Mouse (Mus musculus): ENCODE data around the gene Nrxn2. TPM values are rescaled to one million over a fixed set of nuclear protein-coding genes. Genes with fewer than 3 reads are reported as not detected.
A peak's percentile ranks its signal among the peaks of the same experiment; 100 is the strongest.

Nrxn2 gene
- total RNA-seq, 4 experiments from 2014 or later, result 8.8 to 12.5 (median 11.5) TPM

DNA sequence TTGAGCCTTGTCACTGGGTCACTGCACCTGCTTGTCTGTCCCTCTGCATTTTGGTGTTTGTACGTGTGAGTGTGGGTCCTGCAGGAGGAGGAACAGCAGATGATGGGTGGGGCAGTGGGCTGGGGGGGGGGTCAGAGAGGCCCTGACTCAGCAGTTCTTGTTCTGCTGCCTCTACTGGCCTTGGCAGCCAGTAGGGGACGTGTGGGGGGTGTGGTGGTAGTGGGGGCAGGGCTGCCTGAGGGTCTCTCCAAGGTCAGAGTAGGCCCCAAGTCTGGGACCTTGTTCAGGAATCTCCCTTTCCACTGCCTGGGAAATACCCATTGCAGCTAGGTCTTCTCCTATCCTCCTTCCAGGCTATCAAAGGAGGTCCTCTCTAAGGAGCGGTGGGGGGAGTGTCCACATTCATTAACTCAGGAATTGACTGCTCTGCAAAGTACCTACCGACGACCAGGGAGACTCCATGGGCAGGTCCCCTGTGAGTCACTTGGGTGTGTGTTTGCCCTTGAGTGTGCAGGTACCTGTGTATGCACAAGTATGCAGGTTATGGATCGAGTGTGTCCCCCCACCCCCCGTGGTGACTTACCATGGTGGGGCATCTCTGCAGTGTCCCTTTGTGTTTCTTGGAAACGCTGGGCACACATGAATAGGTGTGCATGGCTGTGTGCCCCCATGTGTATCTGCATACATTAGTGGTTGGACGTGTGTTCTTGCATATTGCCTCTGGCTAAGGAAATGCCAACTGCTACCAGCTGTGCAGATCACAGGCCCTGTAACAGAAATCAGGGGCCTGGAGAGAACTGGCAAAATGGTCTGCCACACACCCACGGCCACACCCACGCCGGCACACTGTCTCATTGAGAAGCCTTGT, 1.4 kb upstream of the Nrxn2 start:
- DNase-seq, result no peak

DNA sequence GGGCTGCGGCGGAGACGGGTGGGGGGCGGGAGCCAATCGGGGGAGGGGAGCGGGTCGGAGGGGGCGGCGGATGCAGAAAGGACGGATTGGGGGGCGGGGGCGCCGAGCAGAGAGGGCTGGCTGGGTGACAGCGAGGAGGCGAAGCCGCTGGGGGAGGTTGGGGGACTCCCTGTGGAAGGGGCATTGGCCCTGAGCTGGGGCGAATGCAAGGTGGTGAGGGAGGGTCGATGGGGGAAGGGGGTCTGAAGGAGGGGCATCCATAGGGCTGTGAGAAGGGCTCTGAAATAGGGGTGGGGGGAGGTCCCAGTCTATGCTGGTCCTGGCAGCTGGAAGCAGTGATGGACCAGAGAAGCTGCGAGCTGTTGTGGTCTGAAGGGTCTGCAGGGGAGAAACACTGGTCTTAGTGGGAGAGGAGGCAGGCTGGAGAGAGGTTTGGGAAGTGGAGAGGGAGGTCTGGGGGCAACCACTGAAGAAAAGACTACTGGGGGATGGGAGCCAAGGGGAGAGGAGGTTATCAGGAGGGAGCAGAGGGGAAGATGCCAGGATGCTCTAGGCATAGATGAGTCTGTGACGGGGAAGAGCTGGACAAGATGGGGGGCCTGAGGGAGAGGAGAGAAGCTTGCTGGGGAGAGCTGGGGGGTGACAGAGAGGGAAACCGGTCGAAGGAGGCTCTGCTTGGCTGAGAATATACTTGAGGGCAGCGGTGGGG, 607 bp downstream of the Nrxn2 start:
- DNase-seq, result no peak

DNA sequence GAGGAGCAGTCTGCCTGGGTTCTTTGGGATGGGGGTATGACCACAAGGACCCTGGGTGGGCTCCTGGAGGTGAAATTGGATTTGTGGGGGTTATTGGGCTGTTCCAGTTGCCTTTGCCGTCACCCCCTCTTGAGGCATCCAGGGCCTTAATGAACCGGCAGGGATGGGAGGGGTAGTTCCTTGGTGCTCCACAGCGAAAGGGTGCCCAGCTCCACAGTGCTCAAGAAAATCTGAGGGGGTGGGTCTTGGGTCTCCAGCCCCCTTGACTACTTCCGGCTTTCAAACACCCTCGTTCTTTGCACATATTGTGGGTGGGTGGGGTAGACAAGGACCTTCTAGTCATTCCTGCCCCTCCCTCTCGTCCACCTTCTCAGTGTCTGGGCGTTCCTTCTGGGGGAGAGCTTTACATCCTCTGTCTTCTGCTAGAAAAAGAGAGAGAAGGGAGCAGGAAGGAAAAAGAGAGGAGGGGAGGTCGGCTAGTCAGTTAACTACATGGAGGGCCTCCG, 1.3 kb downstream of the Nrxn2 start:
- DNase-seq, result no peak

DNA sequence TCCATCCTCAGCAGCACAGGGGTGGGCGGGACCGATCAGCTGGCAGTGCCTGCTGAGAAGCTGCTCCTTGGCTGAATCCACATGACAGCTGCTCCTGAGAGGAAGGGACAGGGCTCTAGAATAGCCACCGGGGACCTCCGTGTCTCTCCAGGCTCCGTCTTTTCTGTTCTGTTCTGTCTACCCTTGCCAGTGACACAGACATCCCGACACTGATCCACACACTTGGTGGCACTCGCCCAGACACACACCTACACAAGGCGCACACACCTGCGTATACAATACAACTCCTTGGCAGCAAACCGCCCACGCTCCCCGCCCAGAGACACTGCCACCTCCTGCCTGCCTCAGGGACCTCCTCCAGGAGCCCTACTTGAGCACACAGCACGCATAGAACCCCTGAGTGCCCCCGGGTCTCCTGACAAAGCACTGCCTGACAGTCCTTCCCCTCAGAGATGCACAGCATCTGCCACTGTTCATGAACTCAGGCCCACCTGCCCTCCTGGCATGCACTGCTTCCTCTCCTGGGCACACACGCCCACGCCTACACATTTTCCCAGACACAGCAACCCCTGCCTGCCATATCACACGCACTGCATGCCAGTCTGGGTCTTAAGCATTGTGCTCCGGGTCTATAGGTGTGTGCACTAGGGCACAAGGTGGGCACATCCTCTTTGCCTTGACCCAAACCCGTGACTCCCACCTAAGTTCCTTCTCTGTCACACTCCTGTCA, 2.1 kb downstream of the Nrxn2 start:
- no peak for DNase-seq

DNA sequence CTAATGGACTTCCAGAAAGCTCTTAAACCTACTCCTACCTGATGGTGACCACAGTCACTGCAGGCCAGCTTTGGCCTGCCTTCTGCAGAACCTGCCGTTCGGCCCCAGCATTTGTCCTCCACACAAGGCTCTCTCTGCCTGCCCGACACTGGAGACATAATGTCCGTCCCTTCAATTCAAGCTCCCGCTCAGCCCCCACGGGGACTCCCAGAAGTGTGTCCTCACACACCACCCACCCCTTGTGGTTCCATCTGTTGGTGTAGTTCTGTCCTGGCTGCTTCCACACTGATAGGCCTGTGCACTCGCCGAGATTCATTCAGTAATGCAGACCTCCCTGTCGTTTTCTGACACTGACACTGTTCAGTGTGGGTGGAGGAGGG, 2.7 kb downstream of the Nrxn2 start:
- no peak for DNase-seq

DNA sequence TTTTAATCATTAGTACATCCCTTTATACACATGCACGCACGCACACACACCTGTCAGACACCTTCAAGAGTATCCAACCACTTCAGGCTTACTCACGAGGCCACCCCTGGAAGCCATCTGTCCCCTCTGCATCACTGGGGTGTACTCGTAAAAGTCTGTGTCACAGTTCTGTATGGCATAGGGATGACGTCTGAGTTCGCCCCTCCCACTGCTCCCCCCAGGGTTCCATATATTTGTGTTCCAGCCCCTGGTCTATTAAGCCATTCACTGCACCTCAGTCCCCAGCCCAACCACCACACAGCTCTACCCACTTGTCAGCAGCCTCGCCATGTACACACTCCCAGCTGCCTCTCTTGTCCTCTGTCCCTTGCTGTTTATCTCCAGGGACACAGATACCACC, 3.5 kb downstream of the Nrxn2 start:
- no peak for DNase-seq

DNA sequence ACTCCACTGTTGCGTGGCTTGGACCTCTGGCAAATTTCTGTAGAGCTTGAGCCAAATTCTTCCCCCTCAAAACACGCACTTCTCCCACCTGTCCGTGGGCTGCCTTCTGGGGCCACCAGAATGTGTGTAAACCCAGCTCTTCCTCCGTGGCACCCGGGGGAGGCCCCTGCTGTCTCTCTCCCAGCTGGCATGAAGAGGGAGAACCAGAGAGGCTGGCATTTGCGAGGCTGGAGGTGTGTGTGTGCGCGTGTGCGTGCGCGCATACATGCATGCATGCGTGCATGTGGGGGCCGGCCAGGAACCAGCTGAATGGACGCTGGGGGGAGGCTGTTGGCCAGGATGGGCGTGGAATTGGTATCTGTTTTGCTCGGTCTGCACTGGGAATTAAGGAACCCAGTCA, 4.7 kb downstream of the Nrxn2 start:
- no peak for DNase-seq

DNA sequence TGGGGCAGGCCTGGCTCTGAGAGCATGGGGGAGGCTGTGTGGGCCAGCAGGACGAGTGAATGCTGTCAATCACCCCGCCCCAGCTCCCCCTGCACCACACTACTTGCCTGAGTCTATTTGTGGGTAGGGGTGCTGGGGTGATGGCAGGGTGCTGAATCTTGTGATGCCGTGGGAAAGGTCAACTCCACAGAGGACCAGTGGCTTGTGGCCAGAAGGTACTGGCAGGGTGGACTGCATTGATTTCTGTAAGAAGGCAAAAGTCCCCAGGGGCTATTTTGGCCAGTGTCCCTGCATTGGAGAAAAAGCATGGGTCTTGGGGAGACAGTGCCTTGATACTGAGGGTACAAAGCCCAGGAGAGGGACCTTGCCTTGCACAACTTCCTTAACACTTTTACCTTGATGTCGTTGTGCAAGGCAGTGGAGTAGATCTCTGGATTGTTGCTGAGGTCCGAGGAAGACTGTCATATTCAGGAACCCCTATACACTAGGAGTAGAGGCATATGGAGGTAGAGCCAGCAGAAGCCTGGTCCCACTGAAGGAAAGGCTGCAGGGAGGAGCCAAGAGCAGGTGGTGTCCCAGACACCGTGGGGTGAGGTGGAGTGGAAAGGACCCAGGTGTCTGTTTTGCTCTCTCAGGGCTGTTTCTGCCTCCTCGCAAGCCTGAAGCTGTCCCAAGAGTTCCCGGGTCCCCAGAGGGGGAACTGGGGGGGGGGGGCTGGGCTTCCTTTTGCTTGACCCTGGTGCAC, 5.8 kb downstream of the Nrxn2 start:
- no peak for DNase-seq

DNA sequence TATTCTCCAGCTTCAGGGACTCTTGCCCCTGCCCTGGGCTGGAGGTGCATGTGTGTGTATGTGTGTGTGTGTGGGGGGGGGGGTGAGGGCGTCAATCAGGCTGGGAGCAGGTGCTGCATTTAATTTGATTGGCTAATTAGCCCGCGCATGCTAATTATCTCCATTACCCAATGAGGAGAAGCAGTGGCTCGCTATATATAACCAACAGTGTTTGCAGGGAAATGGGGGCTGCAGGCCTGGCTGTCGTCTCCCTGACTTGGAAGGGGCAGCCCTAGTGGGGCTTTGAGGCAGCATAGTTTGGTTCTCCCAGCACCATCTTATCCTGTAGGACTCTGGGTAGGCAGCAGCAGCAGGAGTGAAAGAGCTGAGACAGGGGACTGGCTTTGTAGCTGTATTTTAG, 7.1 kb downstream of the Nrxn2 start:
- no peak for DNase-seq

DNA sequence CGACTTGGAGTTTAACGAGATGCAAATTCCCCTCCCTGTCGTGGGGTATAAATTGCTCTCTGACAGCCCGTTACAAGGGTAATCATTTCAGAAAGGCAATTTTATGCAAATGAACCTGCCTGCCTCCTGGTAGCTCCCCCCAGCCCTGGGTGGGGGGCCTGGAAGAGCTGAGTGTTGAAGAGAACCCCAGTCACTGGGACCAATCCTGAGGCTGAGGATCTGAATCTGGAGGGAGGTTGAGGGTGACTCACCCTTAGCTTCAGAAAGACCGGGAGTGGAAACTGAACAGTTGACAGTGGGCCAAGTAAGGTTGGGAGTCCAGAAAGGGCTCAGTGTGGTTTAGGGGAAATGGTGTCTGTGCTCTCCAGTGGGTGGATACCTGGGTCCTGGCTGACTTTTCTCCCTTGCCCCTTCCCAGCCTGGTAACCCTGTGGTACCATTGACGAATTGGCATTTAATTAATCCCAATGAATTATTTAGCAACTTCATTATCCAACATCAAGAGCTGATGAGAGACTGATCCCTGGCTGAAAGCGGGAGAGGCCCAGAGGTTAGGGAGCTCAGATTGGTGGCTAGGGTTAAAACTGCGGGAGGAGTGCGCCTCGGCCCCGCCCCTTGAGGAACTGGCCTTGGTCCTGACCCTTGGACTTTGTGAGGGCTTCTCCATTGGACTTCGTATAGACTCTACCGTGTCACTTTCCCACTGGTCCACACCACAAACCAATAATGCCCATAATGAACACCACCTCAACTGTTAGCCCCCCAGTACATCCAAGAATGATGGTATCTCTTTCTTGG, 8.4 kb downstream of the Nrxn2 start:
- no peak for DNase-seq

DNA sequence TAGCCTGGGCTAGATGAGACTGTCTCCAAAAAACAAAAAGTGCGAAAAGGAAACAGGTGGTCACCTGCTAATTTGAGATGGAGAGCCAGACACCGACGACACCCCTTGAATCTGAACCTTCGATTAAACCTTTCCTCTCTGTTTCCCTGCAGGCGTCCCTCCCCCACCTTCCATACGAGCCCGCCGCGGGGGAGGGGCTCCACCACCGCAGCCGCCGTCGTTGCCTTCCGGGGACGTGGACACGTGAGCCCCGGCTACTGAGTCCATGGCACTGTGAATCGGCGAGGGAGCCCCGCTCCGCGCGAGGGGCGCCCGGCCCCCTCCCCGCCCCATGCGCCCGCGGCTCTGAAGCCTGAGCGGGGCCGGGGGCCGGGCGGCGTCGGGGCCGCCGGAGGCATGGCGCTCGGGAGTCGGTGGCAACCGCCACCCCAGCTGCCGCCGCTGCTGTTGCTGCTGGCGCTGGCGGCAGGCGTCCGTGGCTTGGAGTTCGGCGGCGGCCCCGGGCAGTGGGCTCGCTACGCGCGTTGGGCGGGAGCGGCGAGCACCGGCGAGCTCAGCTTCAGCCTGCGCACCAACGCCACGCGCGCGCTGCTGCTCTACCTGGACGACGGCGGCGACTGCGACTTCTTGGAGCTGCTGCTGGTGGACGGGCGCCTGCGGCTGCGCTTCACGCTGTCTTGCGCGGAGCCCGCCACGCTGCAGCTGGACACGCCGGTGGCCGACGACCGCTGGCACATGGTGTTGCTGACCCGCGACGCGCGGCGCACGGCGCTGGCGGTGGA, 9.3 kb downstream of the Nrxn2 start:
- DNase-seq, result no peak

DNA sequence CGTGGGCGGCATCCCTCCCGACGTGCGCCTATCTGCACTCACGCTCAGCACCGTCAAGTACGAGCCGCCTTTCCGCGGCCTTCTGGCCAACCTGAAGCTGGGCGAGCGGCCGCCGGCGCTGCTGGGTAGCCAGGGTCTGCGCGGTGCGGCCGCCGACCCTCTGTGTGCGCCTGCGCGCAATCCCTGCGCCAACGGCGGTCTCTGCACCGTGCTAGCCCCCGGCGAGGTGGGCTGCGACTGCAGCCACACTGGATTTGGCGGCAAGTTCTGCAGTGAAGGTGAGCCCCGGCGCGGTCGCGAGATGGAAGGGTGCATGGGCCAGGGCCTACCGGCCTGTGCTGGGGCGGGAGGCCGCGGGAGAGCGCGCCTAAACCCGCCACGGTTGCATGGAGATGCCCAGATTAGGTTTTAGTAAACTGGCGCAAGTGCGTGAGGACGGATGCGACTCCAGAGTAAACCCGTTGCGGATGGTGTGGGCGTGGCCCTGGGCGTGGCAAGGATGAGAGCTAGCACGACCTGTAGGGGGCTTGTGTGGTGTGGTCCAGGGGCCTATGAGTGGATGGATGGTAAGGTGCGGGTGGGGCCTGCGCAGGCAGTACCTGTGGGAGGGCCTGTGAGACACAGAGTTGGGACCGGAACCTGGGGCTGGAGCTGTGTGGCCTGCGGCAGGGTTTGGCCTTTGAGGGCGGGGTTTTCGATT, 10.1 kb downstream of the Nrxn2 start:
- no peak for DNase-seq

DNA sequence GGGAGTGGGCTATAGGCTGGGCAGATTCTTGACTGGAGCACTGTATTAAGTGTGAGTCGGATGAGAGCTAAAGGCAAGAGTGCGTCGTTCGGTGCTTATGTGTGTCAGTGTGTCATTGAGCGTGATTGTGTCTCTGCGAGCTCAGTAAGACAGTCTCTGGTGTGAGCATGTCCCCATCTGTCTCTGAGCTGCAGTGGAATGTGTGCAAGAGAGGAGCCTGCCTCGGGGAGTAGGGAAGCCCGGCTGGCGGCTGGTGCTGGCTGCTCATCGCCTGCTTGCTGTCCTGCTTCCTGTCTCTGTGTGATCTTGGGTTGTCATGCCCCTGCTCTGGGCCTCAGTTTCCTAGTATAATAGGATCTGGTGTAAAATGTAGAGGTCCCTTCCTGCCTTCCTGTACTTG, 24.5 kb downstream of the Nrxn2 start:
- no peak for DNase-seq

DNA sequence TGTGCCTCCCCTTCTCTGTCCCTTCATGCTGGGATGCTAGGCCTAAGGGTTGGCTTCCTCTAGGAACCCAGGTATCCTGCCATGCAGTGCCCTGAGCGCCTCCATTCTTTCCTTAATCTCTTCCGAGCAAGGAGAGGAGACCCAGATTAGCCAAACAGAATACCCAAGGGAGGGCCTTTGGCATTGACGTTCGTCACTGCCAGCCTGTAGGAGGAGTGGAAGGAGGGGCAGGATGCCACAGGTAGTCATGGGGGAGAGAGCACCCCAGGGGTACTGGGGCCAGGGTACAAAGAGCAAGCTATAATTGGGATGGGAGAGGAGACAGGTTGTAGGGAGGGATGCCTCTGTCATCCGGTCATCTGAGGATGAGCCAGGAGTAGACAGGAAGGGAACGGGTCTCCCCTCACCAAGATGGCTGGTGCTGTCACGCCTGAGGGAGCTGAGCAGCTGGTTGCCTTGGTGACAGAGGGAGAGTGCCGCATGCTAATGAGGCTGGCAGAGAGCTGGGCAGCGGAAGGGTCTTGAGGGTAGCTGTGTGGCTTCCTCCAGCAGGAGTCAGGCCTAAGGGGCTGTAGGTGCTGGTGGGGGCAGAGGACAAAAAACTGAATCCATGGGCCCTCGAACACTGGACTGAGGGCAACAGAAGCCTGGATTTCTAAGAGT, 27.4 kb downstream of the Nrxn2 start:
- DNase-seq, result no peak

DNA sequence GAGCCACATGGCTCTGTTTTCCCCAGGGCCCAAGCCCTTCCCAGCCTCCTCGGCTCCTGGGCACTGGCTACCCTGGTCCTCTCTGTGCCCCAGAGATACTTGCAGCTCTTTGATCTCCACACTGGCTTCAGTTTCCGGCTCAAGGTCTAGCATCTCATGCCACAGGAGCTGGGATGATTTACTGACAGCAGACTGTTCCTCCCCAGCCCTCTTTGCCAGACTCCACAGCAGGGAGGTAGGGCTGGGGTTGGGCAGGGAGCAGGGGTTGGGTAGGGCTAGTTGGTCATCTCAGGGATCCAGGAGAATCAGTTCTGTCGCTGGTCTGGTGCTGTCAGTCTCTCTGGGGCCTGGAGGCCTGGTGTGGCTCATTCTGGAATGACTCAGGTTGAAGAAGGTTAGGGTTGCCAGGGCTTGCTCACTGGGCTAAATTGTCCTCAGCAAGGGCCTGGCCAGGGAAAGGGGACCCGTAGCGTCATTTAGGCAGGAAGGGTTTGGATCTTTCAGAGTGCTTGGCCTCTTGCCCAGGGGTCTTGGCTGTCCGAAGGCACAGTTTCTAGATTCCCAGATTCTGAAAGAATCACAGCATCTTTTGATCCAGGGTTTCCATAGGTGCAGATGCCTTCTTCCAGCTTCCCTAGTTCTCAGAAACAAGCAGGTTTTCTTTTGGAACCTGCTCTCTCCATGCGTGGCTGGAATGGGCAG, 28.4 kb downstream of the Nrxn2 start:
- peak; percentile 44 for DNase-seq

DNA sequence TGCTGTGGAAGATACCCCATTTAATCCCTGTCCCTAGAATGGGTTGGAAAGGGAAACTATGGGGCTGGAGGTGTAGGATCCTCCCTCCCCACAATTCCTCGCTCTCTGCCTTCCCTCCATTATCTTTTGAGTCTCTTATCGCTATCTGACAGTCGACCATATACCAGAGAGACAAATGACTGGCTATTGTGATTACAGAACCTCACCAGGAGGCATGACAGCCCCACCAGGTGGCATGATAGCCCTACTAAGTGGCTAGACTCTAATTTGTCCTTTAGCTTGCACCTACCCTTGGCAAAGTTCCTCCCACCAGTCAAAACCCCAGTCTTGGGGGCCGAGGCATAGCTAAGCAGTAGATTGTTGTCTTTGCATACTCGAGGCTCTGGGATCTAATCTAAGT, 30.2 kb downstream of the Nrxn2 start:
- DNase-seq, result no peak

DNA sequence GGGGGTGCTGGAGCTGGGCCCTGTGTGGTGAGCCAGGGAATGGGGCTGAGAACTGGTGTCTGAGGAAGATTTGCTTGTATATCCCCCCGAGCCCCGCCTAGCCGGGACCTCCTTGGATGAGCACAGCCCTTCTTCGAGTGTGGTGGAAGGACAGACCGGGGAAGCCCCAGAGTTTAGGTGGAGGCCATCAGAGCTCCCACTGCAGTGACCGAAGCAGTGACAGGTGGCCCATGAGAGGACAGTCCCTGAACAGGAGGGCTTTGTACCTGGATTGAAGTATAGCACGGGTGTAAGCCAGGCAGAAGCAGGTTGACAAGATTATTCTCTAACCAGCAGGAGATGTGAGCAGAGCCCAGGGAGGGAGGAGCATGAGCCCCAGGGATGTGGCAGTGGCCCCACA, 31.3 kb downstream of the Nrxn2 start:
- DNase-seq, result no peak

DNA sequence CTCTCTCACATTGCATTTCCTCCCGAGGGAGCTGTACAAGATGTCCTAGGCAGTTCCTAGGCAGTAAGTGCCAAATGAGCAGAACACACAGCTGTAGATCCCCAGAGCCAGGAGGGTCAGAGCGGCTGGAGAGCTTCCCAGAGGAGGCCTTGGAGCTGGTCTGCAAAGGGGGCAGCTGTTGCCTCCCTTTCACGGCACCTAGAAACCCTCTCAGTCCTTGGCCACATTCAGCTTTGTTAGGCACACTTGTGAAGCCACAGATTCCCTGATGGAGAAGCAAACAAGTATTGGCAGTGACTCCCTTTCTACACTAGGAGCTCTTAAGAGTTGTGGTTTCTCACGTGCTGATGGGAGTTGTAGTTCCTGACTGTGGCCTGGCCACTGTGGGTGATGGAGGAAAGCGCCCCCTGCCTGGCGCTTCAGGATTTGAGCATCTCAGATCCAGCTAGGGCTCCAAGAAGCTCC, 33.5 kb downstream of the Nrxn2 start:
- peak; percentile 70 for DNase-seq

Data from adrenal gland, adult 8-10 months (tissue).